Mouse (Mus musculus) embryo, embryonic 11 days (tissue): ENCODE results near the gene Mat1a.

ENCODE experiments used
- DNase-seq: peaks from one replicate; pipeline ENCODE4 v3.0.0-alpha.2; 2015

The Mat1a gene

DNA sequence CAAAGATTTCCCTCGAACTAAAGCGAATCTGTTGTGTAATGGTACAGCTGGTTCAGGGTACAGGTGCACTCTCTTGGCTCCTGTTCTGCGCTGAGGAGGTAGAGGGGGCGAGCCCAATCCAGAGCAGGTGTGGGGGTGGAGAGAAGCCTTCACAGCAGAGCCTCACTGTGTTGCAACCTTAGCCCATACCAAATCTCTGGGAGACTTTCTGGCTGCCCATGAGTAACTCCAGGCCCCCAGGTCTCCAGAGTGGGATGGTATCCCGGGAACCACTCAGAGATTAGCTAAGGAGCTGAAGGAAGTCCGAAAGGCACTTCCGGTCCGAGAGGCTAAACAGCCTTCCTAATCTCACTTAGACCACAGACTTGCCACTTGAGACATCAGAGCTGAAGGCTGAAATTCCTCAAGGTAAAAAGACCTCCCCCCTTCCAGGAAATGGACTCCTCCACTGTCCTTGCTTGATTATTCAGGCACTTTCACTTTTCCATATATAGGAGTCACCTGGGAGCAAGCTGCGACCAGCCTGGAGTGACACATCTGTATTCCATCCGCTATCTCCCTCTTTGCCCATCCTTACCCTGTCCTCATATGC, at the start of gene Mat1a:
Gene Mat1a, plus strand, starts transcription at position 183 of the 592 bp plus-strand sequence.
- DNase-seq, result no peak

DNA sequence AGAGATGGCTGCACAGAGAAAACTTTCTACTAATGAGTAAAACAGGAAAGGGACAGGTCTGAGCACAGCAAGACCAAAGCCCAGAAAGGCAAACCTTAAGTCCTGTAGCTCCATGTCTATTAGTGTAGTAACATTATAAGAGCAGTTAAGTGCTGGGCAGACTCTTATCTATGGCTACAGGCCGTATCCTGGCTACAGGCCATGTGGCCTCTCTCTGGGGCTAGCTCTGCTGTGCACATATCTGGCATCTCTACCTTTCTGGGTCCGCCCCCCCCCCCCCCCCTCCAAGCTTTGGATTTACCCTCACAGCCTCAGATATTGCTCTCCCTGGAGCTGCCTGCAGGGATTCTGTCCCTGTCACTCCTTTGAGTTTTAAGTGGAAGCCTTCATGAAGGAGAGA, 39.7 kb upstream of the Mat1a start:
- no peak for DNase-seq

DNA sequence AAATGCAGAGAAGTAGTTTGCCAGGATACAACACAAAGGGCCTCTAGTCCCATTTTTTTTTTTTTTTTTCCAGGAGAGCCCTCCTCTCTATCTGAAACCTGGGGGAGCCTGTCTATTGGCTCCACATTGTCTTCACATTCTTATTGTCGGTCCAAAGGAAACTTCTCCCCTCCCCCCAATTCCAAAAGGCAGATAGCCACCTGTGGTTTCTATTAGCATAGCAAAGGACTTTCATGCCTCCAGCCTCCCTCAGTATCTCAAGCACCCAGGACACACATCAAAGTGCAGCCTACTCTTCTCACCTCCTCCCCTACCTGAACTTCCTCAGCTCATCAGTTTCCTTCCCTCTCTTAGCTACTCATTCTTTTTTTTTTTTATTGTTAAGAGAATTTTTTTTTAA, 38.4 kb upstream of the Mat1a start:
- no peak for DNase-seq

DNA sequence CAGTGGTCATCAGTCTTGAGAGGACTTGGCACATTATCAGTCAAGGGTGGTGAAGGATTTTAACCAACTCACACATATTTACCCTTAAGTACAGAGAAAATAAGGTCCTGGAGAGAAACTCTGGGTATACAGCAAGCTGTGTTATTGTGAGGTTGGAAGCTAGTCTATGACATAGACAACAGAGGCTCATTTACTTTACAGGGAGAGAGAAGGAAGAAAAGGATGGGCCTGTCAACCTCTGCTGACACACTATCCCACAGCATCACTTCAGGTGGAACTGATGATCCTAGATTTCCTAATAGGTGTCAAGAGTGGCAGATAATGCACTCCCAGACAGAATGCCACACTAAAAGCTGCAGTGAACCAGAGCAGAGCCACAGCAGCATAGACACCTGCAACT, 35.7 kb upstream of the Mat1a start, which contains the start of gene Dydc2:
Gene Dydc2, minus strand, starts transcription at position 101 of the 400 bp plus-strand sequence.
- no peak for DNase-seq

DNA sequence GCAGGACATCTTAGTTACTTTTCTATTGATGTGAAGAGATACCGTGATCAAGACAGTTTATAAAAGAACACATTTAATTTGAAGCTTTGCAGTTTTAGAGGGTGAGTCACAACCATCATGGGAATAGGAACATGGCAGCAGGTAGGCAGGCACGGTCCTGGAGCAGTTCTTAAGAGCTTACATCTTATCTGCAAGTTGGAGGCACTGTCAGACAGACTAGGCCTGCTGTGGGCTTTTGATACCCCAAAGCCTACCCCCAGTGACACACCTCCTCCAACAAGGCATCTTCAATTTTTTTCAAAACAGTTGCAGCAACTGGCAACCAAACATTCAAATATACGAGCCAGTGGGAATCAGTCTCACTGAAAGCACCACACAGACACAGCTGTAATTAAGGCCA, 34.5 kb upstream of the Mat1a start:
- DNase-seq, result no peak

DNA sequence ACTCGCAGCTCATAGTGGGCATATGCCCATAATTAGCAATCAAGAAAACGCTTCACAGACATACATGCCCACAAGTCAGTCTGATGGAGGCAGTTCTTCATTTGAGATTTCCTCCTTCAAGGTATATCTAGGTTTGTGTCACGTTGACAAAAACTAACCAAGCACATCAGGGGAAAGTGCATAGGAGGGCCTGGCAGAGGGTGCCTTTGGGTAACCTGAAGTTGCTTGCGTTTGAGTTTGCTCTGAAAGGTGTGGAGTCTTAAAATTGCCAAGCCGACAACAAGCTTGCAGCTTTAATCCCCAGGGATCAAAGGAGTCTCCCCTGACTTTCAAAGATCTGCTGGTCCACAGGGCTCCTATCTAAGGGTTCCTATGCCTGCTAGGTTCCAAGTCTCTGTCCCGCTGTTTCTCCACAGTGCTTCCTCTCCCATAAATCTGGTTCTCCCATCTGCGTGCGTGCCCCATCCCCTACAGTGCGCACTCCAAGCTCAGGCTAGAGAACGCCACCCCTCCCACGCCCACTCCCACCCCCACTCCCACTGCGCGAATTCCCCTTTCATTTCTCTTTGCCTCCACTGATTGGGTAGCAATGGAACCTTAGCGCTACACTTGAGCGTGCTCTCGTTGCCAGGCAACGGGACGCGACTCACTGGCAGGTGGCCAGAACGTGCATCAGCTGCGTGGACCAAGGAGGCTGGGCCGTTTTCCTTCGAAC, 32.4 kb upstream of the Mat1a start, which contains the start of gene Dydc1:
Gene Dydc1, plus strand, starts transcription at position 683 of the 715 bp plus-strand sequence.
- DNase-seq, result peak; percentile 84

DNA sequence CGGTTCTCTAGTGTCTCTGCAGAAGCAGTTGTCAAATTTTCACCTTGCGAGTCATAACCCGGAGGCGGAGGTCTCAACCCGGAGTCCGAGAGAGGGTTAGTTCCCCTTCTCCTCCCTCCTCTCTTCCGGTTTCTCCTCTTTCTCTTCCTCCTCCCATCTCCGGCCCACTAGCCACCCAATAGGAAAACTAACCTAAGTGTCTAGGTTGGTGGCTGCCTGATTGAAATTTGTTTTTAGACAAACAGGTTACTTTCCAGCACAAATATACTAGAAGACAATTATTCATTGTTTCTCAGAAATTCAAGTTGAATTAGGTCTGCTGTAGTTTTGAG, 31.9 kb upstream of the Mat1a start:
- DNase-seq, result no peak

DNA sequence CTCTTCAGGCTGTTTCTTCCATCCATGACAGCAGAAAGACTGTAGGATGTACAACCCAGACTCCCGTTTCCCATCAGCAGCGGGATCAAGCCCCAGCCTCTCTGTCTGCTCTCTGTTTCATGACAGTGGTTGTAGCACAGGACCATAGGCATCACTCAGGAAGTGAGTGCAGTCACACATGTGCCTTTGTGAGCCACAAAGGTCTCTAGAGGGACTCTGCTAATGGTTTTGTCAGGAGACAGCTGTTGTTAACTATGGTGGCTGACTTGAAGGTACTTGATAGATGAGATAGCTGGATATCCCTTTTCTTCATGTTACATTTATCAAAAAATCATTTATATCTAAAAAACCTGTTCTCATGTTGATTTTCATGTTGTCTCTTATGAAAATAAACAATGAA, 22.4 kb upstream of the Mat1a start:
- DNase-seq, result no peak

DNA sequence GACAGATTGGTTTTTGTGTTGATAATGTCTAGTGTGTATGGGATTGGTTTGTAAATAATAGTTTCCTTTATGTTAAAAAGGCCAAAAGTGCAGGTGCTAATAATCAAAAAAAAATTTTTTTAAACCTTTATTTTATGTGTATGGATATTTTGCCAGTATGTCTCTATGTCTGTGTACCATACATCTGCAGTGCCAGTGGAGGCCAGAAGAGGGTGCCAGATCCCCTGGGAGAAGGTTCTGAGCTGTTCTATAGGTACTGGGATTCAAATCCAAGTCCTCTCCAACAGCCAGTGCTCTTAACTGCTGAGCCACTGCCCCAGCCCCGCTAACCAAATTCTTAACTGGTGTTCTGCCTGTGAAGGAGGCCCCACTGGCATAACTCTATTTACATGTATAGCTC, 17.3 kb upstream of the Mat1a start:
- peak; percentile 10 for DNase-seq

DNA sequence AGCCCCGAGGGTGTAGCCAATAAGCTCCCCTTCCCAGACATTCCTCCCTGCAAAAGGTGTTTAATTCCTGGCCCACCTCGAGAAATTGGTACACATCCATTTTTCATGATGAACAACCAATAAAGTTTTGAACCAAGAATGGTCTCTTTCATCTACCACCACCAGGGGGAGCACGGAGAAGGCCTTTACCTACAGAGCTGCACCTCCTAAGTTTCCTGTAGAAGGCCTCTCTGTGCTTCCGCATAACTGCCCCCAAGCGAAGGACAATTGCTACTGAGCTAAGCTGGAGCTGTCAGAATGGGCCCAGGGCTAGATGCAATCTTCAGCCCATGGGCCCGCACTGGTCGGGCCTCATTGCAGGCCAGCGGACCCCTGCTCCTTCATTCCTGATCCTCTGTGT, 14.1 kb upstream of the Mat1a start:
- DNase-seq, result peak; percentile 41

DNA sequence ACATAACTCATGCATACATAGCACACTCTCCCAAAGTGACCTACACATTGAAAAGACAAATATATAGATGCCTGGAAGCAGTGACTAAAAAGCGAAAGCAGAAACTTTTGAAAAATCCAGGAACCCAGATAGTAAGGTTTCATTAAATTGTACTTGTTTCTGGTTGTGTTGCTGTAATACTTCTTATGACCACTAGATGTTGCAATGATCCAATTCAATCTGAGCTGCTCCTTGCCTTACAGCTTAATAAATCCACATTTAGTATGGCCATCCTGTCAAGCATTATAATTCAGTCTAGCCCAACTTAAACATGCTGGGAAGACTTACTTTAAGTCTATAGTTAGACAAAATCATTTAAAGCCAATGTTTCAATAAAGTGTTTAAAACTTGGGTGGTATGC, 10.7 kb upstream of the Mat1a start:
- DNase-seq, result peak; percentile 20

DNA sequence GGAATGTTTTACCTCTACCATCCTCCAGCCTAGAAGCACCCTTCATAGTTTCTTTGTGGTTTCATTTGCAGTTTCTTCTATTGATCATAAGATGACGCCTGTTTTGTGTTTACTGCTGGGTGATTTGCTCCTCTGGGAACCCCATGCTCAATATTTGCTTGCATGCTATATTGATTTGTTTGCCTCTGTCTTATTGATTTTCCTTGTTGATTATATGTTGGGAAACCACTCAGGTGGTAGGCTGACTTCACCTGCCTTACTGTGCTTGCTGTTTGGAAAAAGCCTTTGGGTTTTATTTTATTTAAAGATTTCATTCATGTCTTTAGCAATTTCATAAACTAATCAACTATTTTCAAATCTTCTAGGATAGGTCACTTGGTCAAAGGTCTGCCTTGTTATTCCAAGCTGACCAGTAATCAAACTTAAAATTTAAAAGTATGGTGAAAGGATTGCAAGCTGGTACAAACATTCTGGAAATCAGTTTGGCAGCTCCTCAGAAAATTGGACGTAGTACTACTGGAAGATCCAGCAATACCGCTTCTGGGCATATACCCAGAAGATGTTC, 8.5 kb upstream of the Mat1a start:
- DNase-seq, result no peak

DNA sequence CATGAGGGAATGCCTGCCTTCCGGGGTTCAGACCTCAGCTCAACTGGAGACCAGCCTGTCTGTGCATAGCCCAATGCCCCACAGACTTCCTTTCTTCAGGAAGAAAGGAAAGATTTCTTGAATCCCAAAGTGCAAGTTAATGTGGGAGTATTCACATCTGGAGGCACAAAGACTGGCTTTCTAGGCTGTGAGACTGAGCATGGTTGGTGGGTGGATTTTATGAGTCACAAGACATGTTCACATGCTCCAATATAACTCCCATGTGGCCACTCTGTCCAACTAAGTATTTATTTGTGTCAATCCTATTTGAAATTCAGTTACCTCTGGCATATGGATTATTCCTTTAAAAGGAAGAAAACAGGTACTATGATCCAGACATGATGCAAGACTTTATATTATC, 6.1 kb upstream of the Mat1a start:
- no peak for DNase-seq

DNA sequence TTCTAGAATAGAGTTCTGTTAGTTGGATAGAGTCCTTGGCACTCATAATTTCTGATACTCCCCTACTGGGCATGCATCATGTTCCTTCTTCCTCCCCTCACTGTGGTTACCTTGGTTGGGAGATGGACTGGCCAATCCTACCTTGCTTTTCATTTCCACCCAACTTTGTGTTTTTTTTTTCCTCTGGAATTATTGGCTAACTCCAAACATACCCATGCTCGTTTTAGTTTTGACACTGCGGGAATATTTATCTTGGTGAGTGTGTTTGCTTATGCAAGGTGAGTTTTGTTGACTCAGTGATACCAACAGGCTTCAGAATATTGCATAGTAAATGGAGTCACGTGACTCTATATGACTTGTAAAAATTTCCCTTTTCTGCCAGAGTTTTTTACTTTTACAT, 4.1 kb upstream of the Mat1a start:
- no peak for DNase-seq

DNA sequence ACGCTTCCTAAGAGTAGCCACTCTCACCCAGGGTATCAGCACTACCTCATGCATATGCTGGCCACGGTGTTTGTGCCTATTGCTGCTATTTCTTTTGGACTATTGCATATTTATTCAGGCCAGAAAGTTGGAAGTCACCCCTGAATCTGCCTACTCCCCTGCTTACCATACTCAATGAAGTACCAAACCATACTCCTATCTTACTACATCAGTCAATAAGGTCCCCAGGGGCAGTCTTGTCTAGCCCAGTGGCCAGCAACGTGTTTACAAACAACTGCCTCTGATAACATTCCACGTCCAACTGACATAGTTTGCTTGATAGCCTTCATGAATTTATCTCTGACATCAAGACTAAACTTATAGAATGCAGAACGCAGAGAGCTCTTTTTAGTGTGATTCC, 3.6 kb upstream of the Mat1a start:
- DNase-seq, result no peak

DNA sequence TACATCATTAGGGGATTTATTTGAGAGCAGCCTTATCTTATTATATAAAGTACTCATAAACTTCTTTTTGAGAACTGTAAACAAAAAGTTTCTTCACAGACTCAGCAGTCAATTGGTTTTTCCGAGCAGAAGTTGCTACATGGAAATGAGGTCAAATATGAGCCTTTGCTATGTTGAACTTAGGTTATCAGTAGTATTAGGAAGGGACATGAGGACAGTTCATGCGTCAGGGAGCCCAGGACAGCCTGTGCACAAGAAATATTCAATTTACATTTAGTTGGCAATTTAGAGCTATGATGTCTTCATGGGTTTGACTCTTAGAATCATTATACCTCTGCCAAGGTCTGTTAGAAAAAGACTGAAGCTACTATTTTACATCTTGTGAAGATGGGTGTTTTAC, 2.6 kb upstream of the Mat1a start:
- no peak for DNase-seq

DNA sequence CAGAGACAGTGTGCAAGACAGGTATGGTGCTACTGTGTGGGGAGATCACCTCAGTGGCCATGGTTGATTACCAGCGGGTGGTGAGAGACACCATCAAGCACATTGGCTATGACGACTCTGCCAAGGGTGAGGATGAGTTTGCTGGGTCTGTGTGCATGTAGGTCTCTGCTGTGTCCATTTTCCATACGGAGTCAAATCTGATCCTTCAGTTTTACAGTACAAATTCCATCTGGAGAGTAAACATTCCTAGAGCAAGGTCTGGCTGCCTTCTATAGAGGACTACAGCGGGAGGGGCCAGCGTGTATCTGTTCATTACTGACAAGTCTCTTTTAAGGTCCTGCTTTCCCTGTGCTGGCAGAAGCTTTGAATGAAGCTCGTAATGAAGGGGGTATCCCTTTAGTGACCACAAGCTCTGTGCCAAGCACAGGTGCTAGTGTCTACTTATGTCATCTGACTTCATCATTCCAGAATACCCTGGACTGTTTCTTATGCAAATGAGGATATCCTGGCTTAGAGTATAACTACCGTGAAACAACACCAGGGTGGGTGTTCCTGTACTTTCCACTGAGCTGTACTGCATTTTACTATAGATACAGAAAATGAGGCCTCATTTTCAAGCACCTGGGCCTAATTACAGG, 6.3 kb downstream of the Mat1a start:
- no peak for DNase-seq

DNA sequence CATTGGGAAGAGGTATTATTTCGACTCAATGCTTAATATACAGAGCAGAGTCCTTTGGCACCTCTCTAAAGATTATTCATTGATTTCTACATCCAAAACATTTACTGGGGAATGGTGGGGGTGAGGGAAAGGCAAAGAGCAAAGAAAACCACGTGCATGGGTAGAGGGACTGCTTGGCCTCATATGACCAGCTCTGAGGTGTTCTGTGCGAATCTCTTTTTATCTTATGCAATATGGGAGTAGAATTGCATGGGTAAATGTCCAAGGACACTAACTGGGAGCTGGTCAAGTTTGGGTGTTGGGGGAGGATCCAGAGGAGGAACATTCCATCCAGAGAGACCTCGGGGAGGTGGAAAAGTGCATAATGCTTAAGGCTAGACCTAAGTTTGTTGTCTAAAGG, 8.1 kb downstream of the Mat1a start:
- DNase-seq, result no peak

DNA sequence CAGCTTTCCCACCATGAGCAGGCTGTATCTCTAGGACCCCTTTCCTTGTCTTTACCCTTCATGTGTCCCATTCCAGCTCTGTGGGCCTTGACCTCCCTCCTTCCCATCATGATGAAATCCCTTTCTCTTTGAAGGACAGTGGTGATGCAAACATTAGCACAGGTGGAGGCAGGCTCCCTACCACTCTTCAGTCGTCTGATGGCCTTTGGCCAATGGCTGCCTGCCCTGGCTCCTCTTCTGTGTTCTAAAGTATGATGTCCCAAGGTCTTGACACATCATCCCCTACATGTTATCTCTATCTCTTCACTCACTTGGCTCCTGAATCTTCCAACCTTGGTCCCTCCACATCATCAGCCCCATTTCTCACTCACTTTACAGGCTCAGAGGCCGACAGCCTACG, 11.4 kb downstream of the Mat1a start:
- DNase-seq, result no peak

DNA sequence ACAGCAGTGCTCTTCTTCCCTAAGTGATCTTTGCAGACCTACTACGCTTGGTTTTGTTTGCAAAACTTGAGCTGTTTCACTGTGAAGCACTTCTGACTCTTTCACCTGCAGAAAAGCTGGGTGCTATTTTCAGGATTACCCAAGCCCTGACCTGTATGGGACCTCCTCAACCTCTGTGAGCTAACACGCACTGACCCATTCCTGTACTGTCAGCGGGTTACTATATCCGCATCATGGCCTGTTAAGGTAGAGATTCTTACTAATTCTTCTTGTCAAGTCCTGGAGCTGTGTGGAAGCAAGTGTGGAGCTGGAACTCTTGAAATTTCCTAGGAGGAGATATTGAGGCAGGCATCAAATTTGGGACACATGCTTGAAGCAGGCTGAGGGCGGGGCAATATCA, 19.8 kb downstream of the Mat1a start:
- no peak for DNase-seq

DNA sequence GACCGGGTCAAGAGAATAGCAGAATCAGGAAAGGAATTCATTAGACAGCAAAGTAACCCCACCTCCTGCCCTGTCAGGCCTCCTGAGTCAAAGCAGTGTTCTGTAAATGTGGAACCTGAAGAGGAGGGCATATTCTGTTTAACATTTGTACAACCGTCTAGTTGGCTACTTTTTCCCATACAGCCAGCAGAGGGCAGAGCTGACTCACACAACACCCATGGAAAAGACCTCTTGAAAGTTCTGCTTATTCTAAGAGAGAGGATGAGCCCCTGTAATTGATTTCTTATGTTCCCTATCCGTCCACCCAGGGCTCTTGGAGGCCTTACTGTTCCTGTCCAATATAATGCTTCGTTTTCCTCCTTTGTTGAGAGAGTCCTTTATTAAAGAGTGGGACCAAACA, 23.2 kb downstream of the Mat1a start:
- peak; percentile 50 for DNase-seq

DNA sequence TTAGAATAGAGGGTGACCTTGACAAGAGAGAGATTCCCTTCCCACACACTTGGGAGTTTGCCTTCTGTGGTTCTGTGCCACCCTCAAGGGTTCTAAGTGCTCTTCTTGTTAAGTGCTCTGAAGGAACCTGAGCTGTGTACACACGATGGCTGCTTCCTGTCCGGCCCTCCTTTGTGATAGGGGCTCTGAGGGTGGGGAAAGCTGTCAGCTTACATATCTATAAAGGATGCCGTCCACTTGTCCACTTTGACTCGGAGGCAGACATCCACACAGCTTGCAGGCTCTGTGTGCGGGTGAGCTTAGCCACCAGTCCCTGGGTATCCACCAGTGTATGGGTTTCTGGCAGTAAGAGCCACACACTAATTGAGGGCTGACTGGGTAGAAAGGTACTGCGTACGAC, 26.7 kb downstream of the Mat1a start, which contains the start of gene Sftpa1:
Gene Sftpa1, plus strand, starts transcription at position 243 of the 400 bp plus-strand sequence.
- no peak for DNase-seq

DNA sequence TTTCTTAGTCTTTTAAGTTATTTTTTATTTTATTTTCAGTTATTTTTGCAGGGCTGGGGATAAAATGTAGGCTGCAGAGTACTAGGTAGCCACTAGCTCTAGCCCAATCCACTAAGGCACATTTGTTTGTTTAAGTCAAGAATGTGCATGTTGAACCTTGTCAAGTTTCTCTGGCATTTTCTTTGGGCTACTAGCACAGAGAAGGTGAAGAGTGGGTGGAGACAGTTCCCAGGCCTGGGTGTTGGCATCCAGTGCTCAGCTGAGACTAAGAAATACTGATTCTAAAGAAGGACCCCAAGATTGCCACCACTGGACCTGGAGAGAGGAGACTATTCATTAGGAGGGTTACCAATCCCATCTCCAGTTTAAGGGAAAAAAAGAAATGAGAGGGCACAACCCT, 32.2 kb downstream of the Mat1a start:
- no peak for DNase-seq

DNA sequence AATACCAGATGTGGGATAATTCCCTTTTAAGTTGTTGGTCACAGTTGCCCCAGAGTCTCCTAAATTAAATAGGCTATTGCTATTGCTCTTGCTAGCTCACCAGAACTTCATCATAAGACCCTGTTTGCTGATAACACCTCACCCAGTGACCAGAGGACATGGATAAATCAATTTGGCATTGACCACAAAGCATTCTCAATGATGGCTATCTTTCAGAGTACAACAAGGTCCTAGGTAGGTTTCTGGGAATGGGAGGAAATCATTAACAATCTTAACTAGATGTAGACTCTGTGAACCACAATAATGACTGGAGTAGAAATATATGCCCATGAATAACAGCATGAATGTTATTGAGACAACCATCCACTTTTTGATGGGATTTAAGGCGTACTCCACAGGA, 35.9 kb downstream of the Mat1a start:
- no peak for DNase-seq
